Mouse (Mus musculus): ENCODE data around the gene Wnk1.

The Wnk1 gene

DNA sequence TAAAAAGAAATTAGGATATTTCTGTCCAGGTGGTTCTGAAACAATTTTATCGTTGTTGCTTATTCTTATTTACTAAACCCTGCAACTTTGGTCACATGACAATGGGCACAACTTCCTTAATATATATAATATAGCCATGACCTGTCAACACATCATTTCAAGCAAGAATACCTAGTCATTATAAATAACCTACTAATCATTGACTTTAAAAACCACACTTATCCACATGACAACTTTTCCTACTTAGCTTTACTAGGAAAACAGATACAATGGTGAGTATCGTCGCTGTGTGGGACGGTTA, 2.0 kb upstream of the Wnk1 start:
- no peak for DNase-seq (ENCODE audit: low spot score in 2 of 2)

DNA sequence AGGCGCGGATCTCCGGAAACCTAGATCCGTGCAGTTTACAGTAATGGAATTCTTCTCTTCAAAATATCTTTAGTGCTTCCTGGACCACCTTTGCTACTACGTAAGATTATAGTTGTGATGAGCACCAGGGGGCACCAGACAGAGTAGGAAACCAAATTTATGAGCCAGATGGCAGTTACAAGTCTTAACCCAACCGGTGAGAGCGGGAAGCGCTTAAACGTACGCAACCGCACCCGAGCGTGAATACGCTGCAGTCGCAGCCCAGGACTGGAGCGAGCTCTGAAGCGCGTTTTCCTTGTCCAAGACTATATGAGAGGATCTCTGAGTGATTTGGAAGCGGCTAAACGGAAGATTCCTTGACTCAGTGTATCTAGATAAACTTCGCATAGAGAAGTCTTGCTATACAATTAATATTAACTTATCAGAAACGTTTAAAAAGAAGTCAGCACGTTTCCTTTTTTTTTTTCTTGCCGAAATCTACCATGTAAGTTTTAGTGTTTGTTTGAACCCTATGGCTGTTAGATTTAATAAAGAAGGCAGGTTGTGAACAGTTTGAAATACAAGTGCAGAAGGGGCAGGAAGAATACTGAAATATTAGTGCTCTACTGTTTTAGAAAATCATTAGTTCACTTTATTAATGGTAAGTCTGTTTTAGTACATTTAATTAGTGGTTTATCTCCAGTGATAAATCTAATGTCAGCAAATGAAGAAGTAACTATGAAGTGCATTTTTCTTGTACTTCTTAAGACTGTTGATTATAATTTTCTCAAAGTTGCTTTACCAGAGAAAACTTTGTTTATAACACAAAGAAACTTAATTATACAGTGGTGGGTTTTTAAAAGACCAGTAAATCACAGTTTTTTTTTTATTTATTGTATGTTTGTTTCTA, 1.4 kb upstream of the Wnk1 start:
- DNase-seq (ENCODE audit: low spot score in 2 of 2), result peak; percentile 67 to 86

DNA sequence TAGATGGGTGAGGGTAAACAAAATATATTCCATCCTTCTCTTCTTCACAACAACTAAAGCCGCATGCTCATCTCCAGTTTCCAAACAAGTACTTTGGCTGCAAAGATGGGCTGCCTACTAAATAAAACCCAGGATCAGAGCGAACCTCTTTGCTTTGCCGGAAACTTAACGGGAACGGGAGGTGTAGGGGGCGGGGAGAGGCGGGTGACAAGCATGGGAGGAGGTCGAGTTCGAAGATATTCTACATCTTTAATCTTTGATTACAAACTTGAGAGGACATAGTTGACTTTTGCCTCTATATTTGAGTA, 738 bp upstream of the Wnk1 start:
- DNase-seq (ENCODE audit: low spot score in 2 of 2), result no peak

DNA sequence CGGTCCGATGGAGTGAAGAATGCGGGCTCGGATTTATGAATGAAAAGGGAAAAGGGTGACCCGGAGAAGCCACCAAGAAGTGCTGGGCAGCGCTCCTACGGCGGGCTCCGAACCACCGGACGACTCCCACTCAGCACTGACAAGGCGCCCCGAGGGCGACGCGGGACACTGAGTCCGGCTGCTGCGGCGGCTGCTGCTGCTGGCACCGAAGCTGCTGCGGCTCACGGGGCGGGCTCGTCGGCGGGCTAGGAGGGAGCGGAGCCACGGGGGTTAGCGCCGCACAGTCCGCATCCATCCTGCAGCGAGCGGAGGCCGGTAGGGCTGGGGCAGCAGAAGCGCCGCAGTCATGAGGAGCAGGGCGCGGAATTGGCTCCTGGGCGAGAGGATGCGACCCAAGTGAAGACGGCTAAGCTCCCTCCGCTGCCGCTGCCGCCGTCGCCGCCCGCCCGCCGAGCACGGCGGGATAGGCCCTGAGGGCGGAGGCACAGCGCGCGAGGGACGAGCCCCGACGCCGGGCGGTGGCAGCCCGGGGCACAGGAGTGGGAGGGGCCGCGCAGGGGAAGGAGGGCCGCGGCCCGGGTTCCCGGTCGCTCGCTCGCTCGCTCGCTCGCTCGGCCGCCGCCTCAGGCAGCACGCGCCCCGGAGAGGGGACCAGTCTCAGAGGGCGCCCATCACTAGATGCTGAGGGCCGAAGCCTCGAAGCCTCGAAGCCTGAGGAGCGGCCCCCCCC, 671 bp downstream of the Wnk1 start:
- peak in 1 of 2 experiments; percentile 34 for DNase-seq (ENCODE audit: low spot score in 2 of 2)

DNA sequence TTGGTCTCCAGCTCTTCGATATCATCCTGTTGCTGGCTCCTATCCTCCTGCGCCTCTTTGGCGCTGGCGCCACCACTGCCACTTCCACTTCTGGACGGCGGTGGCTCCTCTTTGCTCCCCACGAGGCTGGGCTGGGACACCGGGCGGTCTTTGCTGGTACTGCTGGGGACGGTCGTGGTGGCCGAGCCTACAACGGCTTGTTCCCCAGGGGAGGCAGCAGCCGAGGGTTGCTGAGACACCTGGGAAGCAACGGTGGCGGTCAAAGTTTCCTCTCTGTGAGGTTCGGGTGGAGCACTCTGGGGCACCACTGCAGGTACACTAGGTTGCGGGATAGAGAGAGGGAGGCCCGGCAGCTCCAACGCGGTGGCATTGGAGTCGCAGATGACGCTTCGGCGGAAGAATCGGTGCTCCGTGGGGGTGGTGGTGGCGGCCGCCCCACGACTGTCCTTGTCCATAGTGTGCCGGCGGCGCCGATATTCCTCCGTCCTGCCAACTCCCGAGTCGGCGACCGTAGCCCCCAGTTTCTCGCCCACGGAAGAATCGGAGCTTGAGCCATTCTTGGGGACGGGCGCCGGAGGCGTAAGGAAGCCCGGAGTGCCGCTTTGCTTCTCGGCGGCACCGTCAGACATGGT, 1.4 kb downstream of the Wnk1 start:
- DNase-seq (ENCODE audit: low spot score in 2 of 2), result peak in 1 of 2 experiments; percentile 49

DNA sequence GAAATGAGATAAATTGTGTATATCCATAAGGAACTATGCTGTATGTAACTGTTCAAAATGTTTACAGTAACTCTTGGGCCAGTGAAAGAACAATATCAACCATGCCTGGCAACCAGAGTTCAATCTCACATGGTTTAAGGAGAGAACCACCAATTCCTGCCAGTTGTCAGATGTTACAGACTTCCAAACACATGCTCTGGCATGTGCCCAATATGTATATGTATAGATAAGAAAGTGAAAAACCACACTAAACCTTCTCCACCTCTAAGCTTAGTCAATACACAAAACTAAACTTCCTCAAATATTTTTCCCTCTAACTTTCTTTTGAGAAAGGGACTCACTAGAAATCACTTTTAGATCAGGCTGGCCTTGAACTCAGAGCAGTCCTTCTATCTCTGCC, 13.9 kb downstream of the Wnk1 start:
- DNase-seq (ENCODE audit: low spot score in 2 of 2), result no peak

DNA sequence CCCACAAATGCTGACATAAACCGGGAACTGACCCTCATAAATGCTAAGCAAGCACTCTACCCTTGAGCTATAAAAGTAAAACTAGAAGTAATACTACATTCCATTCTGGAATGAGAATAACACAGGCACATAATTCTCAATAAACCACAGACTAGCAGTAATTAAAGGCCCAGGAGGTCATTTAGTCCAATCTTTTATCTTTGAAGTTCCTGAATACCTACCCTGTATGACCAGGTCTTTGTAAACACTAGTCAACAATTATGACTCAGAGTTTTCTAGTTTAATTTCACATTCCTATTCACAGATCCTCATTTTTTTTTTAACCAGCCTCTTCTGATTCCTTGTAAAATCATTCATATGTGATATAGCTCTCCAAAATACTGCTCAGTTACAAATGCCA, 14.7 kb downstream of the Wnk1 start:
- DNase-seq (ENCODE audit: low spot score in 2 of 2), result no peak

DNA sequence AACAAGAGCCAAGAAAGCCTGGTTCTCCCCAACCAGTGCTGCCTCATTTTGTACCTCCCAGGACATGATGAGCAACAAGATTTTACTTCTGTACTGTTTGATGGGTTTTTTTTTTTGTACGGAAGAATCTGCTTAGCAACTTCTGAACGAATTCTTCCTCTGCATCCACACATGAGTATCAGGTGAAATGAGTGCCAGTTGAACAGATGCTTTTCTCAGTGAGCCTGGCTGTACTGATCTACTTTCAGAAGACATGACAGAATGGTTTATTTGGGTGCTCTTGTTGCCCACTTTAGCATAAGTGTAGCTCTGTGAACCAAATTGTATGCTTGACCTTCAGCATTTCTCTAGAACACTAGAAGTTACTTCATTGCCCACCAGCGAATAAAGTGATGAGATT, 16.4 kb downstream of the Wnk1 start:
- DNase-seq (ENCODE audit: low spot score in 2 of 2), result peak in 1 of 2 experiments; percentile 9

DNA sequence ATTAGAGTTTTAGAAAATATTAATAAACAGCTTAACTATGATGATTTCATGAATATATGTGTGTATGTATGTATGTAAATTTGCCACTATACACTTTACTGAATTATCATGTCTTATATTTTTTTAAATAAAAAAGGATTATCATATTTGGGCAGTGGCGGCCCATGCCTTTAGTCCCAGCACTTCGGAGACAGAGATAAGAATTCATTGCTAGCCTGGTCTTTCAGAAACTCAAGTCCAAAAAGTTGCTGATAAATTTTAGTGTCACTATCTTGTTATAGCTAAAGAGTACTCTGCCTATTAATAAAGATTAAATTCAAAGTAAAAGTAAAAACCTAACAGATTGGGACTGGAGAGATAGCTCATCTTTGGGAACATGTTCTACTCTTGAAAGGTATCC, 18.8 kb downstream of the Wnk1 start:
- DNase-seq (ENCODE audit: low spot score in 2 of 2), result no peak

DNA sequence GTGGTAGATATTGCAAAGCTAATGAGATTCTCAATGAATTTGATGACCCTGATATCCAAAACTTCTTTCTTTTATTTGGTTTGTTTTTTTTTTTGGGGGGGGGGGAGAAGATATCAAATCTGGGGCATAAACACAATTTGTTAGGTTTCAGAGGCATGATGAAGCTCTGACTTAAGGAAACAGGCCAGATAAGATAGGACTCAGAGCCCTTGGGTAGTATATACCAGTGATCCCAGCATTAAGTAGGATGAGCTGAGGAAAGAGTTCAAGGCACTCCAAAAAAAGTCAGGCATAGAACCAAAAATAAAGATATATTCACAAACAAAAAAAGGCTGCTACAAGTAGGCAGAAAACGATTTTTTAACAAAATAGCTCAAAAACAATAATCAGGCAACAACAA, 25.3 kb downstream of the Wnk1 start:
- no peak for DNase-seq (ENCODE audit: low spot score in 2 of 2)

DNA sequence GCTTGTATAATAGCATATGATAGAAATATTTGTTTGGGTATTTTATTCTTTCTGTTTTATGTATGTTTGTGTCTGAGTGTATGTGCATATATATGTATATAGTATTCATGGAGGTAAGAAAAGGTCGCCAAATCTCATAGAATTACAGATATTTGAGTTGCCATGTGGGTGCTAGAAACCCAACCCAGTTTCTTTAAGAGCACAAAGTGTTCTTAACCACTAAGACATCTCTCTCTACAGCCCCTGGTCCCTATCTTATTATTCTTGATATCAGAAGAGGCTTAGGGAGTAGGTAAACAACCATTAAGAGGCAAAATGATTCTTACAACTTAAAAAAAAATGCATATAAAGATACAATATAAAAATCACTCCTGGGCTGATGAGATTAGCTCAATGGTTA, 27.0 kb downstream of the Wnk1 start:
- DNase-seq (ENCODE audit: low spot score in 2 of 2), result no peak

DNA sequence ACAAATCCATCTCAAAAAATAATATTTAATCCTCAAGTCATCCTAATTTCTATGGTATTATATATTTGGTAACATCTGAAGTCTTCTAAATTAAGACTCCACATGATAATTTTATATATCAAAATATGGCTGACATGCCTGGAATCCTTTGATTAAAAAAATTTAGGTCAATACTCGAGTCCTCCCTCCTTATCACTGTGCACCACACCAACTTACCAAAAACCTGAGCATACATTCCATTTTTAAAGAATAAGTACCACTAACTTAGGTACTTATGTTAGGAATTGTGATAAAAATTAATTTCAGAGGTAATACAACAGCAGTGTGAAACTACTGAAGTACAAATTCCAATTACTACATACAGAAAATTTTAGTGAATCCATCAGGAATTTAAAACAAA, 27.5 kb downstream of the Wnk1 start:
- no peak for DNase-seq (ENCODE audit: low spot score in 2 of 2)

DNA sequence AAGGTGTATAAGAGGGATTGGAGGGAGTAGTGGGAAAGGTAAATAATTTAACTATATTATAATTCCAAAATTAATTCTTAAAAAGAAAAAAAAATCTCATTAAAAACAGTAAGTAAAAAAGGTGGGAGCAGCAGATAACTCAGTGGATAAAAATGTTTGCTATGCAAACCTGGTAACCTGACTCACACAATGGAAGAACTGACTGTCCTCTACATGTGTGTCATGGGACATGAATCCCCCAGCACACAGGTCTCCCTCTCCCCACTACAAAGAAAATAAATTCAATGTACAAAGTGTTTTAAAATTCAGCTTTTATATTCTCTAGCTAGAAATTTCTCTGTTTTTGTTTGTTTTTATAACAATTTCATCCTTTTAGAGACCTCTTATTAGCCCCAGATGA, 27.9 kb downstream of the Wnk1 start:
- DNase-seq (ENCODE audit: low spot score in 2 of 2), result no peak

DNA sequence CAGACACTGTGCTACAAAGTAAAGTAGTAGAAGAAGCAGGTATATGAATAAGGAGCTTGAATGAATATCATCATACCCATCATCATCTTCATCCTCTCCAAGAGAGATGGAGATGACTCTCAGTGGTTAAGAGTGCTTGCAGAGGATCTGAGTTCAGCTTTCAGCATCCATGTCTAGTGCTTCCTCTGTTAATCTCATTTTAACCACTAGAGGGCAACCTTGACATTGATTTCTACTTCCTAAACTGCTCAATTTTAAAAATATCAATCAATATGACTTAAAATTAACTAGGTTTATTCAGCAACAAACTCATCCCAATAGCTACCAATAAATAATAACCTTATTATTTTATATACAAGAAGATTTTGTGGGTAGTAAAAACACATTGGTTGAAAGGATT, 36.8 kb downstream of the Wnk1 start:
- no peak for DNase-seq (ENCODE audit: low spot score in 2 of 2)

DNA sequence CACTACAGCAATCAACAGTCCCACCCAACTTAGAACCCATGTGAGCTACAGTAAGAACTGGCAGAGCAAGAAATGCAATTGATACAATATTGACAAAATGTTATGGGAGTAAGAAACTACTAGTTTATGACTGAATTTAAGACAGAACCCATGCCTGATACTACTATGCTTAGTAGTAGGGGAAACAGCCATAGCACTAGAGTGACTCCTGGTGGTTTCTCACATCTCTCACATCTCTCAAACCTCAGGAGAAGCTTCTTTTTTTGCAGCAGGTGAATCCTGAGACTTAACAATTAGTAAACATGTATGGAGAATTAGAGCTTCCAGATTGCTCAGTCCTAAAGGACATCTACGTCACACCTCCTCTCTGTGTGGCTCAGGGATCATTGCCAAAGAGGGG, 42.0 kb downstream of the Wnk1 start:
- DNase-seq (ENCODE audit: low spot score in 2 of 2), result no peak

DNA sequence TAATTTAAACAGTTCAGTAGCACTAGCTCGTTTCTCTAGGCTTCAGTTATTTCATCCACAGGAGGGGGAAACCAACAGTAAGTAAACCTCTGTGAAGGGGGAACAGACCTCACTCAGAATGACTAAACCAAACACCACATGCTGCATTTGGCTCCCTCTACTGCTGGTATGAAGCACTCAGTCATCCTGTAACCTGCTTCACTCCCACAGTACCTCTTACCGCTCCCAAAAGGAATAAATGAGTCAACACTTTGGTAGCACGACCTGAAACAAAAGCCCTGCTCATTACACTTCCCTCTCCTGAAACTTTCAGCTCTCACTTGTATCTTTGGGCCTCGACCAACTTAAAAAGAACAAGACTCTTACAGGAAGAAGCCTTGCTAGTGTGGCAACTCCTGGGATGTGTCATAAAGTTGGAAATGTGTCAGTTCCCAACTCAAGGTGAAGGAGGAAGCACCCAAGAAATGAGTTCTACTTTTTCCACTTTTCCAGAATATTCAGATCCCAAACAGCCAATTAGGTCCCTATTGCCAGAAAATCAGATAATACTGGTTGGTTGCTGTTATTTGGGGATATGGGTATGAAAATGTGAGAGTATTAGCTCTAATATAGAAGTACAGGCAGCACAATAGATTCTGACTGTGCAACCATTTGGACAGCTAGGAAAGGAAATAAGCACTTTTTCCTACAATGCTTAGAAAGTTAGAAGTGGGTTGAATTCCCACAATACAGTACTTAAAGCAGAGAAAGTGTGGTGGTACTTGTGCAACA, 114.1 kb downstream of the Wnk1 start:
- peak in 1 of 2 experiments; percentile 47 for DNase-seq (ENCODE audit: low spot score in 2 of 2)

DNA sequence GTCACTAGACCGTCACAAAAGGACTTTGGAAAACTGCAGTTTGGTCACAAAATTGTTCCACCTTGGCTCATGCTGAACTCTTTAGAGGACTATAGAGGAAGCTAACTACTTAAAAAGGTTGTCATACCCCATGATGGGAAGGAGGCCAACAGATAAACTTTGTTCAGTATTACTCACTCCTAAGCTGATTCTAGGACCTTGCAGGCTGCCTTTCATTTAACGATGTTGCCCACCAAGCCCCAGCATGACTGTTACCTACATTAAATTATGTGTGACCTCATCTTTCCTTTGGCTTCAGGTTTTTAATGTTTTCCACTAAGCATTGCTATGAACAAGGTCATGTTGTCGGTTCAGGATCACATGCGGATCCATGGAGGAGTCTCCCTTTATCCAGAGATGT, 115.9 kb downstream of the Wnk1 start:
- DNase-seq (ENCODE audit: low spot score in 2 of 2), result no peak

DNA sequence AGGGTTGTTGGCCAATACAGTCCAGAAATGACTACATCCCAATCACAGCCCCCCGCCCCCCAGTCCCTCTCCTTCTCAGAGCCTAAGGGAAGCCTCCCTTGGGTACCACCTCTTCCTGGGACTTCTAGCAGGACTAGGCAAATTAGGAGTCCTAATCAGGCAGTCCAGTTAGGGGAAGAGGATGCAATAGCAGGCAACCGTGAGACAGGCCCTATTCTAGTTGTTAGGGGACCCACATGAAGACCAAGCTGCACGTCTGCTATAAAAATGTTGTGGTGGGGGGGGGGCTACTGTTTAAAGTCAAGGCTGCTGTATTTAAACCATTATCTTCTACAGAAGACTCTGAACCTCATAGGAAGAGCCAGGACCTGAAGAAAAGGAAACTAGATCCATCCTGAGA, 116.3 kb downstream of the Wnk1 start:
- no peak for DNase-seq (ENCODE audit: low spot score in 2 of 2)

DNA sequence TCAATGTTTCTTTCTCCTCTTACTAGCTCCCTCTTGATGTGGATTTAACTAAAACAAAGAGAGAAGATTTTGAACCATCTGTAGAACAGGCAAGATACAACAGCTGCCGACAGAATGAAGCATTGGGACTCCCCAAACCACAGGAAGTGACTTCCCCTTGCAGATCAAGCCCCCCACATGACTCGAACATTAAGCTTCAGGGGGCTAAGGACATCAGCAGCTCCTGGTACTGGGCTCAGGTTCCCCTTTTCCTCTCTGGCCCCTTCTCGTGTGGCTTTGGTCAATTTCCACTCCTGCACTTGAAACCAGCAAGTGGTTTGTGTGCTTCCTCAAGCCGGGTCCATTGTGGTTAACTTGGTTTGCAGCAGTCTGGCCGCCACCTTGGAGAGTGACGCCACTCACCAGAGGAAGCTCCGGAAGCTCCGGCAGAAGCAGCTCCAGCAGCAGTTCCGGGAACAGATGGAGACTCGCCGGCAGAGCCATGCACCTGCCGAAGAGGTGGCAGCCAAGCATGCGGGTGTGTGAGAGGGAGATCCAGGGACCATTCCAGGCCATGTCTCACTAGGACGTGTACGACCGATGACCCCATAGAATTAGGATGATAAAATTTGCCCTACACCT, 119.8 kb downstream of the Wnk1 start:
- DNase-seq (ENCODE audit: low spot score in 2 of 2), result peak in 1 of 2 experiments; percentile 26

DNA sequence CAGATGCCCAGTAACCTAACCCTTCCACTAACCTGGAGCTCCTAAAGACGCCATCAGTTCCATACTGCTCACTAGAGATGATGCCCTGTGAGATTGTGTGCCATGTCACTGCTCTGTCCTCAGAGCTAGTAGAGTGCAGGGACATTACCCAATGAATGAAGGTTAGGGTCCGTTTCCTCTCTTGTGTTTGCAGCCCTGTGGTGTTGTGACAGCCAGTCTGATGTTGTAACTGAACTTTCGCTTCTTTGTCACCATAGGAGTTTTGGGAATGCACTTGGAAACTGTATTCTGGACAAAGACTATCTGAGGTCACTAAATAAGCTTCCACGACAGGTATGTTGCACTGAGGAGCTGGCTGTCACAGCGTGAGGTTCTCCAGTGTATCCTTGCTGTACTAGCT, 122.8 kb downstream of the Wnk1 start:
- DNase-seq (ENCODE audit: low spot score in 2 of 2), result no peak

DNA sequence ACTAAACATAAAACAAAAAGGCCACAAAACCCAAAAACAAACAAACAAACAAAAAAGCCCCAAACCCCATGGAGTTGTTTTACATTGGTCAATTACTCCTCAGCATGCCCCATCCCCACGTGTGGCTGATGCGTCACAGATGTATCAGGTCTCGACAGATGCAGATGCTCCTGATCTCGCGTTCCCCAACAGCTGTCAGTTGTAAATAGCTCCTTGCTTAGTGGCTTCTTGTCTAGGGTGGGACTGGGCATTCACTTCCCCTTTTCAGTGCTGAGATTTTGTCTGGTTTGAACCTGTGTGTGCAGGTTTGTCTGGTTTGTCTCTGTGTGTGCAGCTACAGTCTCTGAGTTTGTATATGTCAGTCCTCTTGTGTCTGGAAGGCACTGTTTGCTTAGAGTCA, 126.4 kb downstream of the Wnk1 start:
- DNase-seq (ENCODE audit: low spot score in 2 of 2), result no peak

DNA sequence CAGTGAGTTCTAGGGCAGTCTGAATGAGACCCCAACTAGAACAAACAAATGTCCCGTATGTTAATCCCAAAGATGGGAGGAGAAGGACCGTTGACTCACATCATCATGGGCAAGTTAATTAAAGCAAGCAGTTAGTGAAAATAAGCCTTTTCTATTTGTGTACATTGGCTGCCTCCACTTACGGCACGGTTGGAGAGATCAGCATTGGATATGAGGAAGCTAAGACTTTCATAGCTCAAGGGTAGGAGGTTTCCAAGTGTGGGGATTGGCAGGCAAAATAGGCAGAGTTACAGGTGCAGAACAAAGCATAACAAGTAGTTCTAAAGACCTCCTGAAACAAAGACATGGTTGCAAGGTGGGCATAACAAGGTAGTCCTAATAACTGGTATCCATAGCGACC, 133.0 kb downstream of the Wnk1 start:
- no peak for DNase-seq (ENCODE audit: low spot score in 2 of 2)

Measured in left cerebral cortex, adult 9 months (tissue).